Mouse (Mus musculus): ENCODE data around the gene Ascl5.

DNA sequence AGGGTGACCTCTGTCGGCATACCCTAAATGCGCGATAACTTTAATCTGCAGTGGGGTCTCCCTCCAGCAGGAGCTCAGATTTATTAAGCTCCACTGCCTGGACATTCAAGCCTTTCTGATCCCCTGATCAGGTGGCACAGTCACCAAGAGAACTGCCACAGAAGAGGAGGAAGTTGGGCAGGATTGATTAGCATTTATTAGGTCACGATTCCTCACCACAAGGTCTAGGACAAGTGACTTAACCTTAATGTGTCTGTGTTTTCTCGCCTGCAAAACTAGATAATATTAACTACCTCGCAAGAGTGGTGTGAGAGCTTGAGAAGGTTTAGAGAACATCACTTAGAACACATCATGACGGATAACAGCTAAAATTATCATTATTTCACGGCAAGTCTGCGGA, 2.7 kb upstream of the Ascl5 start:
- TF ChIP-seq POLR2A (IDR thresholded peaks at IDR 0.05; ENCODE audit: insufficient read length, low read depth) (no peak), MYOD1 (IDR thresholded peaks at IDR 0.05; ENCODE audit: control insufficient read depth in 1 of 3, insufficient read length in 2 of 3, low read depth in 2 of 3) (no peak), TCF12 (IDR thresholded peaks at IDR 0.05; ENCODE audit: insufficient read depth, poor library complexity, severe bottlenecking) (no peak)

Data from myocyte (in vitro differentiated cells).